Mouse (Mus musculus) brain, embryonic 14.5 days (tissue): Measurements from ENCODE around the gene Gas6.

ENCODE experiments used
- CTCF ChIP-seq: fragments of 200-500 bp; IDR thresholded peaks from 2 replicates; pipeline ENCODE4 v1.5.1; 2012; ENCODE audit warnings: inconsistent platforms, mild to moderate bottlenecking, moderate library complexity, borderline replicate concordance; ENCODE audit not compliant: insufficient read depth, insufficient read length; ENCODE audit errors: extremely low read depth
- POLR2A ChIP-seq: fragments of 200-500 bp; IDR thresholded peaks from 2 replicates; pipeline ENCODE4 v1.6.1; 2012; ENCODE audit warnings: mild to moderate bottlenecking, inconsistent platforms, borderline replicate concordance; ENCODE audit not compliant: poor library complexity, insufficient read depth, insufficient read length, severe bottlenecking; ENCODE audit errors: extremely low read depth

DNA sequence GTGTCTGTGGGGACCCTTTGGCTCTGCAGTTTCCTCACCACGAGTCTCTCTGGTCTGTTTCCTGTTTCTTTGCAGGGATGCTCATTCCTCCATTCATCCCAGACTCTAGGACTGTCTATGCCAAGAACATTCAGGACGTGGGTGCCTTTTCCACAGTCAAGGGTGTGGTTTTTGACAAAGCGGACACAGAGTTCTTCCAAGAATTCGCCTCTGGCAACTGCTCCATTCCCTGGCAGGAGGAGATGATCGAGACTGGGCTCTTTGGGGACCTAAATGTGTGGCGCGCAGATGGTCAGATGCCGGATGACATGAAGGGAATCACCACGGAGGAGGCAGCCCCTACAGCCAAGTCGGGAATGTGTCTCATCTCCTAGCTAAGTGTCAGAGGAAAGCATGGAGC, 78.4 kb downstream of the Gas6 start:
- no peak for TF ChIP-seq CTCF
- no peak for TF ChIP-seq POLR2A
